Mouse (Mus musculus): ENCODE data around the gene Csrp2.

Csrp2 gene

GRCm38 (mm10) chr10:110919531-110920343, at the start of gene Csrp2:
Gene Csrp2 (plus strand): TSS chr10:110919789.
- DNase-seq (ENCODE audit: inconsistent ontology term) = peak; percentile 96

DNA sequence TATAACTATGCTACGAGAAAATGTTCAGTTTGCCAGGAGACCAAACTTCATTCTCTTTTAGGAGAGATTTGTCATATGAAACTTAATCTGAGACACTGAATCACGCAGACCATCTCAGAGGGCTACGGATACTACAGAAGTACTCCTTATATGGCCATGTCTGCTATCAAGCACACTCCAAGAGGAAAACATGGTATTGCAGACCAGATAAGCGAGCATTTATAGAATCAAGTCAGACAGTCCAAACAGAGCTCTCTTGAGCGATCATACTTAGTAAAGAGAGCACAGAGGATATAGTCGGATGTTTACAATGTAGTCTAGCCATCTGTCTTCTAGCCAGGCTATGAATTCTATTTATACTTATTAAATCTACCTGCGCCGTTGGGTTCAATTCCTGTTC, 44.7 kb upstream of the Csrp2 start:
- no peak for DNase-seq (ENCODE audit: inconsistent ontology term)

DNA sequence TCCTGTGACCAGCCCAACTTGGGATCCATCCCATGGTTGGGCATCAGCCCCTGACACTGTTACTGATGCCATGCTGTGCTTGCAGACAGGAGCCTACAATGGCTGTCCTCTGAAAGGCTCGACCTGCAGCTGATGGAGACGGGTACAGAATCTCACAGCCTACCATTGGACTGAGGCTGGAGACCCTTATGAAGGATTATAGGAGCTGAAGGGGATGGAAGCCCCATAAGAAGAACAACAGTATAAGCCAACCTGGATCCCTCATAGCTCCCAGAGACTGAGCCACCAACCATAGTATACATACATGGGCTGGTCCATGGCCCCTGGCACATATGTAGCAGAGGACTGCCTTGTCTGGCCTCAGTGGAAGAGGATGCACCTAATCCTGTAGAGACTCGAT, 42.6 kb upstream of the Csrp2 start:
- DNase-seq (ENCODE audit: inconsistent ontology term) = no peak

DNA sequence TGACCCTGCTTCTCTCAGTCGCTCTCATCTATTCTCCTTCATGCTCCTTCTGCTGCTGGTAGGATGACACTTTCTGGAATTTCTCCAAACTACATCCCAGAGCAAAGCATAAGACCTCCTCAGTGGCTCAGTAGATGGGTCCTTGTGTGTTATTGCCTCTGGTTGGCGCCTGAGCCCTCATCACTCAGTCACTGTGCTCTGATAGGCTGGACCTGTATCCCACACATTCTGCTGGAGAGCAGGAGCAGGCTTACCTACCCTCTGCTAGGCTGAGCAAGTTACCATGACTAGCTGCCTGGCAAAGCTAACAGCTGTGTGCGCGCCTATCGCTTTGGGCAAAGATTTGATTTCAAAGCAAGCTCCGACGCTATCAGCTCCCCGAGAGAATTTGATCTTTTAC, 41.7 kb upstream of the Csrp2 start:
- no peak for DNase-seq (ENCODE audit: inconsistent ontology term)

- peak; percentile 66 for DNase-seq (ENCODE audit: inconsistent ontology term)
Observed at GRCm38 (mm10) chr10:110878641-110879040, 40.9 kb upstream of the Csrp2 start.

- DNase-seq (ENCODE audit: inconsistent ontology term) = peak; percentile 2
Observed at GRCm38 (mm10) chr10:110879426-110880066, 40.0 kb upstream of the Csrp2 start.

GRCm38 (mm10) chr10:110881346-110881745, 38.2 kb upstream of the Csrp2 start:
- no peak for DNase-seq (ENCODE audit: inconsistent ontology term)

GRCm38 (mm10) chr10:110882701-110883100, 36.9 kb upstream of the Csrp2 start:
- no peak for DNase-seq (ENCODE audit: inconsistent ontology term)

DNA sequence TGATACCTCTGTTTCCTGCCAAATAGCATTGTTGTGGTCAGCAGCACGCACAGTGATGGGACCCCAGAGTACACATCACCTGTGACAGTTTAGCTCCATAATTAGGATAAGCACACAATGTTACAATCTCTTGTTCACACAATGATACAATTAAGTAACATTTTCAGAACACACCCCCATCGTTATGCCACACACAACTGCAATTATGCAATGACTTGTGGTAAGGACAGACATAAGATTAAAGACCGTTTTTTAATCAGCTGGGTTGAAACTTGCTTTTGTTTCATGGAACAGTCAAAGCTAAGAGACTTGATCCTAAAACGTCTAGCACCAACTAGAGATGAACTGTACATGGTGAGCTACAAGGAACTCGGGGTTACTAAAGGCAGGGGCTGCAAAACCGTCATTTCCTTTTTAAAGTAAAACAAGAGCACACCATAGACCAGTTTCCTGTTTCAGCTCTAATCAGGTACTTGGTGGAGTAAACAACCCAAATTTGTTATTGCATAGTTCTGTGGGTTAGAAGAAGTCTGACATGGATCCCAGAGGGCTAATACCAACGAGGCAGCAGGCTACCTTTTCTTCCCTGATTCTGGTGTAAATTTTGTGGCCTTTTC, 28.8 kb upstream of the Csrp2 start:
- no peak for DNase-seq (ENCODE audit: inconsistent ontology term)

- DNase-seq (ENCODE audit: inconsistent ontology term) = no peak
Observed at GRCm38 (mm10) chr10:110899744-110900501, 19.7 kb upstream of the Csrp2 start.

DNA sequence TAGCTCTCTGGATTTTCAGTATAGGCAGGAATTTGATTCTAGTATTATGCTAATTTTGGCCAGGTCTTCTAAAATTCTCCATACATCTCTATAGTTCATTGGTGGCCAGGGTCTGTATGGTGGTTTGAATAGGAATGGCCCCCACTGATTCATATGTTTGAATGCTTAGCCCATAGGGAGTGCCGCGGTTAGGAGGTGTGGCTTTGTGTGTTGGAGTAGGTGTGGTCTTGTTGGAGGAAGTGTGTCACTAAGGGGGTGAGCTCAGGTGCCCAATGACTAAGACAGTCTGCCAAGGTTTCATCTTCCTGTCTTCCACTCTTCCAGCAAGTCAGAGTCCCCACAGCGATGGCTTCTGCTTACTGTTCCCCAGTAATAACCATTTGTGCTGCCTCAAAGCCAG, 15.7 kb upstream of the Csrp2 start:
- no peak for DNase-seq (ENCODE audit: inconsistent ontology term)

- no peak for DNase-seq (ENCODE audit: inconsistent ontology term)
Observed at GRCm38 (mm10) chr10:110916666-110917344, 2.8 kb upstream of the Csrp2 start.

DNA sequence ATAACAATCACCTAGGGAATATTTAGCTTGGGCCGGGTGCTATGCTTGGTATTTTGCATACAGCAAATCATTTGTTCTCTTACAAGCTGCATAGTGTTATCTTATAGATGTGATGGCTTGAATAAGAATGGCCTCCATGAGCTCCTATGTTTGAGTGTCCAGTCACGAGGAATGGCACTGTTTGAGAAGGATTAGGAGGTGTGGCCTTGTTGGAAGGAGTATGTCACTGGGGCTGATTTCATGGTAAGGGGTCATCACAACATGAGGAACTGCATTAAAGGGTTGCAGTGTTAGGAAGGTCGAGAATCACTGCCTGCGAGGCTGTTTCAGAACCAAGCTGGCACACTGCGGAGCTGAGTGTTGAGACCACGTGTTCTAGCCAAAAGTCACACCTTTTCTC, 2.1 kb upstream of the Csrp2 start:
- DNase-seq (ENCODE audit: inconsistent ontology term) = no peak

- DNase-seq (ENCODE audit: inconsistent ontology term) = peak; percentile 26
Observed at GRCm38 (mm10) chr10:110918414-110919391, 886 bp upstream of the Csrp2 start.

DNA sequence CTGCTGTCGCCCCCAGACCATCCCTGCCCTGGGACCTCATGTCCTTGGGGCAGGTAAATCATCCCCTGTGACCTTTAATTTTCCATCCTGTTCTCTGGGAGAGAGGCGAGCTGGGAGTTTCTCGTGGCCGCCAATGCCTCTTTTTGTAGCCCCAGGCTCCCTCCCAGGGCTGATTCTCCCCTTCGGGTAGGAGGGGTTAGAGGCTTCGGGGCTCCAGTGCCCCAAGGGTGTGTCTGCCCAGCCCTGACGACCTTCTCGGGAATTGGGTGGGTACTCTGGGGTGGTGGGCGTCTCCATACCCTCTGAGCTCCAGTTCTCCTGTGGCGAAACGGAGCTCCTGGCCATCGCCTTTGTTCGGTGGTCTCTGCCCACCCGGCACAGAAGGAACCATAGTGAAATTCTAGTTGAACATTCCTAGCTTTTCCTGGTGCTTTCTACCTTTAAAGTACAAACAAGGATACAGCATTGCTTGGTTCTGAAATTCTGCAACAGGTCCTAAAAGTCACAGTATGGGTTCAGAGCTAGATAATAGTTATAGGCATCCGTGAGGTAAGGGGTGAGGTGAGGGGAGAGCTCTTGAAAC, 870 bp downstream of the Csrp2 start:
- no peak for DNase-seq (ENCODE audit: inconsistent ontology term)

- no peak for DNase-seq (ENCODE audit: inconsistent ontology term)
Observed at GRCm38 (mm10) chr10:110921890-110922289, 2.3 kb downstream of the Csrp2 start.

DNA sequence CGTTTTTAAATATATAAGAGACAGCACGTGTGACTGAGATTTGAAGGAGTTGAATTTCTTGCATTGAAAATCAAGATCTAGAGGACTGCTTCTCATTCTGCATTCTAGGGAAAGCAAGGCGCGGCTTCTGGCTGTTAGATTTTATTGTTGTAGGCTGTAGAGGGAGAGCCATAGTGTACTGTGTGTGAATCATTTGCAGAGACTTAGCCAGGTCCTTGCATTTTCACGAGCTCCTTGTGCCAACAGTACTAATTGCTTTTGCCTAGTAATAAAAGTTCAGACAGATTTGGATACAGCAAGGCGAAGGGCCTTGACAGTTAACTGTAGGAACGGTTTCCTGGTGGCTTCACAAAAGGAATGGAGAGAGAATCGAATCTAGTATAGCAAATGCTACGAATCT, 3.0 kb downstream of the Csrp2 start:
- DNase-seq (ENCODE audit: inconsistent ontology term) = peak; percentile 36

GRCm38 (mm10) chr10:110927491-110927890, 7.9 kb downstream of the Csrp2 start:
- DNase-seq (ENCODE audit: inconsistent ontology term) = peak; percentile 56

DNA sequence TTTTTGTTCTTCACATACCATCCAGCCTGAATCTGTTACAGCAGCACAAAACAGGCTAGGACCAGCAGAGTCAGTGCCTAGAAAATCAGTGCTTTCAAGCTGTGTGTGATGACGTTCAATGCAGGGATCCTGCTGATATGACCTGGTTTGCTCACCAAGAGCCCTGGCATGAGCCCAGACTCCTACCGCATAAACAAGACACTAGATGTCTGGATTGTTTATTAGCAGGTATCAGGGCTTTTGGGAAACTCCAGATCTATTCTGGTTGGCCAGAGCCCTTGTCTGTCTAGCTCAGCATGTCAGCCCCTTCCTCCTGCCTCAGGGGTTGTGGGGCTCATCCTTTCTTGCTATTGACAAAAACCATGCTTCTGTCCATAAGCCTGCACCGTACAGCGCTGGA, 10.2 kb downstream of the Csrp2 start:
- DNase-seq (ENCODE audit: inconsistent ontology term) = peak; percentile 84

All from Muller cell, postnatal 12 days (primary cell).